Mouse (Mus musculus) hindbrain, postnatal 0 days (tissue): ENCODE measurements around the gene Lce1c. TPM values are rescaled to one million over a fixed set of nuclear protein-coding genes. Genes with fewer than 3 reads are reported as not detected.

Experiments
- ATAC-seq: fragments of 200-750 bp; cut with Nextera tagmentation; 2 replicates; pipeline ENCODE4 v1.8.0; 2017; ENCODE audit warnings: mild to moderate bottlenecking, moderate TSS enrichment, moderate library complexity
- DNase-seq: peaks from one replicate; pipeline ENCODE4 v3.0.0-alpha.2; 2015; ENCODE audit warnings: low spot score
- H3K27ac ChIP-seq: fragments of 300-500 bp; sonication (generic); 2 replicates; pipeline ENCODE4 v1.5.1; 2014; ENCODE audit warnings: mild to moderate bottlenecking
- H3K27me3 ChIP-seq: fragments of 300-500 bp; sonication (generic); 2 replicates; pipeline ENCODE4 v1.6.1; 2014; ENCODE audit warnings: low read length, mixed read lengths; ENCODE audit not compliant: insufficient read depth
- H3K36me3 ChIP-seq: fragments of 300-500 bp; sonication (generic); 2 replicates; pipeline ENCODE4 v1.6.1; 2014; ENCODE audit warnings: low read length, mixed read lengths; ENCODE audit not compliant: insufficient read depth
- H3K4me1 ChIP-seq: fragments of 300-500 bp; sonication (generic); 2 replicates; pipeline ENCODE4 v1.6.1; 2014; ENCODE audit warnings: antibody characterized with exemption, low read length, mixed read lengths; ENCODE audit not compliant: insufficient read depth
- H3K4me2 ChIP-seq: fragments of 300-500 bp; sonication (generic); 2 replicates; pipeline ENCODE4 v1.6.1; 2014; ENCODE audit warnings: low read depth, mild to moderate bottlenecking, low read length, moderate library complexity, mixed read lengths
- H3K4me3 ChIP-seq: fragments of 300-500 bp; sonication (generic); 2 replicates; pipeline ENCODE4 v1.5.1; 2014; ENCODE audit warnings: low read length
- H3K9ac ChIP-seq: fragments of 300-500 bp; sonication (generic); replicated peaks from 2 replicates; pipeline ENCODE4 v1.6.1; 2014; ENCODE audit warnings: mild to moderate bottlenecking, low read length, moderate library complexity, mixed read lengths
- H3K9me3 ChIP-seq: fragments of 300-500 bp; sonication (generic); 2 replicates; pipeline ENCODE4 v1.6.1; 2016; ENCODE audit warnings: low read length, mixed read lengths
- CTCF ChIP-seq: IDR thresholded peaks from 2 replicates; pipeline ENCODE4 v1.5.1; 2016; ENCODE audit warnings: antibody characterized with exemption, control low read depth, low read depth
- WGBS: fragments of 180-500 bp; shearing (Covaris S2); extraction: QIAGEN DNeasy Blood & Tissue Kit; methylation state at CpG from one replicate; pipeline ENCODE4 v1.1.7; 2014; 5-methylcytosine and 5-hydroxymethylcytosine counted together
- polyA plus RNA-seq: library from polyadenylated mRNA; unstranded; fragments of >200 nt; fragmentation: Nextera tagmentation; extraction: Ambion mirVana; gene quantifications from 2 replicates; pipeline ENCODE4 v1.2.1, GENCODE M21; 2015
- total RNA-seq: library from RNA; depleted of rRNA; stranded (reverse); fragments of >200 nt; gene quantifications from 2 replicates; pipeline ENCODE4 v1.2.3, GENCODE M21; 2014; rRNA removed

The Lce1c gene
- not detected in 2 replicates for total RNA-seq
- not detected in 2 replicates for polyA plus RNA-seq

DNA sequence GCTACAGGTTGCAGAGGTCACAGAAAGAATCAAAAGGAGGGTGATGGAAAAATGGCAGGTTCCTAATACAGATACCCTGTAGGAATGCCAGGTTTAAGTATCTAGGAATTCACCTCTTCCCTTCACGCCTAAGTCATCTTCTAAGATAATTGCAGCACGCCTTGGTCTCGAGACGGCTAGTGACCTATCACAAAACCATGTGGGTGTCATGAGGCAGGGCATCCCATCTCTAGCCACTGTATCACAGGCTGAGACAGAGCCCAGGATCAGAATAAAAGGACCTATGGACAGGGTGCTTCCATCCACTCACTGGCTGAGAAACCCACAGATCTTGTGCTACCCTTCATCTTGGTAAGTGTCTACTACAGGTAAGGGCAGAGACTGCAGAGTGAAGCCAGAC lies at the start of gene Lce1c:
Gene Lce1c, plus strand, starts transcription at position 301 of the 400 bp plus-strand sequence.
- no peak for TF ChIP-seq CTCF

DNA sequence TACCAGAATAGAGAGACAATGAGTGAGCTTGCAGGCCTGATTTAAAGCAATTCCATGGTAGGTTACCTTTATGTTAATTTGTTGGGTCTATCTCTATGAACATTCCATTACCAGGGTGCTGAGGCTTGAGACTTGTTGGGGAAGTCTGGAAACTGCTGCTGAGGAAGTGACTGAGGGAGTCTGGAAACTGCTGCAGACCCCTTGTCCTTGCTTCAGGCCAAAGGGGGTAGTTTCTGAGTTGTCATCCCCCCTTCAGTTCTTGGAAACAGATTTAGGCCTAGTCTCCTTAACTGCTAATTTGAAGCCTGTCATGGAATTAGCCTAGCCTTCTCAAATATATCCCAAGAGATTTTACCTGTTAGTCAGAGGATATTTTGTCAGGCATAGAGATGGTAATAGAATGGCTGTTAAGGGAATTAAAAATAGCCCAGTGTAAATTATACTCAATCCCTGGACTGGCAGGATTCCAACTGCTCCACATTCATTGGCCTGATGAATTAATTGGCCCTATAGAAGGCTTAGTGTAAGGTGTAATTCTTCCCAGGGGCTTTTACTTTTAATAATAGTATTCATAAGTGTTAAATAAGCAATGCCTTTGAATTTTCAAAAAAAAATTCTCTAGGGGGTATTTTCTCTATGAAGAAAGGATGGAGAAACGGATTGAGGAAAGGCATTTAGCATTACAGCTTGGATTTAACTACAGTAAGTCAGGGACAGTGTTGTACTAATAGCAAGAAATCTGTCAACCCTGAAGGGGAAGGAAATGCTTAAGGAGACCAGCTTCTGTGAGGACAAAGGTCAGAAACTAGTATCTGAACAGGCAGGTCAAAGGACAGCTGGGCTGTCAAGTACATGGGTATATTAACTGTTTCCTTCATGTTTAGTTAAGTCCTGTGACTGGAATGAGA lies 41.0 kb upstream of the Lce1c start:
- H3K4me3 ChIP-seq, result no peak overlapping the region
- H3K9ac ChIP-seq, result no peak overlapping the region
- DNase-seq (peak; percentile 42), ATAC-seq (no peak)
- no peaks in the 10 kb centered on the region for H3K36me3 ChIP-seq
- H3K27ac ChIP-seq, result no peak overlapping the region
- no peaks in the 10 kb centered on the region for H3K9me3 ChIP-seq
- no peaks in the 10 kb centered on the region for H3K27me3 ChIP-seq
- H3K4me1 ChIP-seq, result no peaks in the 10 kb centered on the region
- no peak for TF ChIP-seq CTCF
- H3K4me2 ChIP-seq, result no peak overlapping the region
- WGBS, result 28% methylated on average over 1 of the region's 1 CpGs

More for the DNA sequence above, at the start of gene Lce1c:
- no peaks in the 10 kb centered on the region for H3K9me3 ChIP-seq
- H3K27ac ChIP-seq, result no peak within 1 kb of the TSS
- no peaks in the 10 kb centered on the region for H3K4me1 ChIP-seq
- H3K4me3 ChIP-seq, result no peak within 1 kb of the TSS
- no peaks in the 10 kb centered on the region for H3K36me3 ChIP-seq
- ATAC-seq (no peak), DNase-seq (no peak)
- H3K9ac ChIP-seq, result no peak within 1 kb of the TSS
- no peaks in the 10 kb centered on the region for H3K27me3 ChIP-seq
- H3K4me2 ChIP-seq, result no peak within 1 kb of the TSS
- WGBS, result 87% methylated on average over 4 of the region's 4 CpGs

DNA sequence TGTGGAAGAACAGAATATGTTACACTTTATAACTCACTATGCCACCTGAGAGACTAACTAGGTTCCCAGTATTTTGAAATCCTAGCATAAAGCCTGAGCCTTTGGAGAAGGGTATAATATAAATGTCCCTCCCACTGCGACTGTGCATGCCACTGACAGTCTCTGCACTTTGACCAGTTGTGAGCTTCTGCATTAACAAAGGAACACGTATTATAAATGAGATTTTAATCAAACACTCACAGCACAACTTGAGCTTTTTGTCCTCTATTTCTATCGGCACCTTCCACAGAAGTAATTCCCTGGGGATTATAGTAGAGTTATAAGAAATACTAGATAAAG lies 40.4 kb upstream of the Lce1c start:
- no peak overlapping the region for H3K27ac ChIP-seq

DNA sequence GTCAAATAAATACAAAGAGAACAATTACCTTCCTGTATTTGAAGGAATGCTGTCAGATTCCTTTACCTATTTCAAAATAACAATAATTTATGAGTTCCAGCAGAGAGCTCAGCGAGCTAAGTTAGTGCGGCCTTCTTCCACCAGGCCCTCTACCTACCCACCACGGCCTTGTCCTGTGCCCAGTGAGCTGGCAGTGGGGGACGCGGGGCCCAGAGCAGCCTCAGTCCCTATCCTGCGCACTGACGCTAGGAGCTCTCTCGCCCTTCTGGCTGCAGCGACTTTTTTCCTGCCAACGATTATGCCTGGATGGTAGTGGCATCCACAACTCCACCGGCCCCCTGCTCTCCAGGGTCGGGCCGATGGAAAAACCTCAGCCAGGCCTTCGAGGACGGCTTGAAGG lies 39.2 kb upstream of the Lce1c start:
- TF ChIP-seq CTCF, result no peak
- WGBS, result 90% methylated on average over 15 of the region's 15 CpGs
- Histone ChIP-seq H3K4me1 (no peaks in the 10 kb centered on the region), H3K4me3 (no peak overlapping the region), H3K4me2 (no peak overlapping the region), H3K9ac (no peak overlapping the region), H3K27ac (no peak overlapping the region), H3K36me3 (no peaks in the 10 kb centered on the region), H3K27me3 (no peaks in the 10 kb centered on the region), H3K9me3 (no peaks in the 10 kb centered on the region)
- ATAC-seq, result no peak
- no peak for DNase-seq

More for the DNA sequence above, 40.4 kb upstream of the Lce1c start:
- H3K9ac ChIP-seq, result no peak overlapping the region
- no peak for DNase-seq
- 67% methylated on average over 3 of the region's 3 CpGs for WGBS
- H3K36me3 ChIP-seq, result no peaks in the 10 kb centered on the region
- no peak for ATAC-seq
- H3K4me2 ChIP-seq, result no peak overlapping the region
- H3K4me1 ChIP-seq, result no peaks in the 10 kb centered on the region
- no peaks in the 10 kb centered on the region for H3K27me3 ChIP-seq
- no peak overlapping the region for H3K4me3 ChIP-seq
- no peaks in the 10 kb centered on the region for H3K9me3 ChIP-seq
- no peak for TF ChIP-seq CTCF

DNA sequence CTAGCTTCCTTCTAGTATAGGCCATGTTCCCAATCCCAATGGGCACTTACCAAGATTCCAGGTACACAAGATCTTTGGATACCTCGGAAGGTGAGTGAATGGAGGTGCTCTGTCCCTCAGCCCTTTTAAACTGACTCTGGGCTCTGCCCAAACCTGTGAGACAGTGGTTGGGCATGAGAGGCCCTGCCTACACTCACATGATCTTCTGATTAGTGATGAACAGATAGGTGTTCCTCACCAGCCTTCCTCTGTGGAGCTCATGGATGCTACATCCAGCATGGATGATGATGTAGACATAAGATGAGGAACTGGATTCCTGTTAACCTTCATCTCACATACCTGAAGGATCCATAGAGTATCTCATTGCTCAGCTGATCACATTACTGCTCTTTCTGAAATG lies 30.8 kb upstream of the Lce1c start, which contains the start of gene Lce1a1:
Gene Lce1a1, minus strand, starts transcription at position 101 of the 400 bp plus-strand sequence.
- no peak for DNase-seq
- ATAC-seq, result no peak
- Histone ChIP-seq H3K27ac (no peak within 1 kb of the TSS), H3K4me3 (no peak within 1 kb of the TSS), H3K4me1 (no peaks in the 10 kb centered on the region), H3K4me2 (no peak within 1 kb of the TSS), H3K9ac (no peak within 1 kb of the TSS), H3K9me3 (no peaks in the 10 kb centered on the region), H3K27me3 (no peaks in the 10 kb centered on the region), H3K36me3 (no peaks in the 10 kb centered on the region)
- TF ChIP-seq CTCF, result no peak
- WGBS, result 88% methylated on average over 1 of the region's 1 CpGs

DNA sequence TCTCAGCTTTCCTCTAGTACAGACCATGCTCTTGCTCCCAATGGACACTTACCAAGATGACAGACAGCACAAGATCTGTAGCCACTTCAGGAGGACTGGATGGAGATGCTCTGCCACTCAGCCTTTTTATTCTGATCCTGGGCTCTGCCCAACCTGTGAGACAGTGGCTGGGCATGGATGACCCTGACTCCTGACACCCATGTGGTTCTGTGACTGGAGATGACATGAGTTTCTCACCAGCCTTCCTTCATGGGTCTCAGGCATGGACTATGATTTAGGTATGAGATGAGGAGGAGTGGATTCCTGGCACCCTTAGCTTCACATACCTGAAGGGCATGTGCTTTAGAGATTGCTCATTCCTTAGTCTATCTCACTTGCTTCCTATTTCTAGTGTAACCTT lies 22.2 kb upstream of the Lce1c start, which contains the start of gene Lce1b:
Gene Lce1b, minus strand, starts transcription at position 101 of the 400 bp plus-strand sequence.
- TF ChIP-seq CTCF, result no peak
- Histone ChIP-seq H3K4me1 (no peaks in the 10 kb centered on the region), H3K27ac (no peak within 1 kb of the TSS), H3K4me2 (no peak within 1 kb of the TSS), H3K9ac (no peak within 1 kb of the TSS), H3K4me3 (no peak within 1 kb of the TSS), H3K27me3 (no peaks in the 10 kb centered on the region), H3K9me3 (no peaks in the 10 kb centered on the region), H3K36me3 (no peaks in the 10 kb centered on the region)
- DNase-seq (no peak), ATAC-seq (no peak)

DNA sequence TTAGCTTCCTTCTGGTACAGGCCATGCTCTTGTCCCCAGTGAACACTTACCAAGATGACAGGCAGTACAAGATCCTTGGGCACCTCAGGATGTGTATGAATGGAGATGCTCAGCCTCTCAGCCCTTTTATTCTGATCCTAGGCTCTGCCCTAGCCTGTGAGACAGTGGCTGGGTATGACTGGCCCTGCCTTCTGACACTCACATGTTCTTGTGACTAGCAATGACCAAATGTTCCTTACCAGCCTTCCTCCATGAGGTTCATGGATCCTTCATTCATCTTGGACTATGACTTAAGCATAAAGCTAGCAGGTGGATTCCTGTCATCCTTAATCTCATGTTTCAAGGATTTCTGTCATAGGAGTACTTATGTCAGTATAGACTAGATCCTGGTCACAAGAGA lies 8.8 kb upstream of the Lce1c start, which contains the start of gene Lce1a2:
Gene Lce1a2, minus strand, starts transcription at position 101 of the 400 bp plus-strand sequence.
- Histone ChIP-seq H3K4me1 (no peaks in the 10 kb centered on the region), H3K4me3 (no peak within 1 kb of the TSS), H3K36me3 (no peaks in the 10 kb centered on the region), H3K9ac (no peak within 1 kb of the TSS), H3K9me3 (no peaks in the 10 kb centered on the region), H3K4me2 (no peak within 1 kb of the TSS), H3K27me3 (no peaks in the 10 kb centered on the region), H3K27ac (no peak within 1 kb of the TSS)
- DNase-seq (no peak), ATAC-seq (no peak)
- no peak for TF ChIP-seq CTCF
